Mouse (Mus musculus) urinary bladder, postnatal 10 days (tissue): ENCODE data around the gene Ugt1a9.

Source experiments
- DNase-seq: peaks from one replicate; pipeline ENCODE4 v3.0.0; 2022; ENCODE audit warnings: low spot score

Gene Ugt1a9

DNA sequence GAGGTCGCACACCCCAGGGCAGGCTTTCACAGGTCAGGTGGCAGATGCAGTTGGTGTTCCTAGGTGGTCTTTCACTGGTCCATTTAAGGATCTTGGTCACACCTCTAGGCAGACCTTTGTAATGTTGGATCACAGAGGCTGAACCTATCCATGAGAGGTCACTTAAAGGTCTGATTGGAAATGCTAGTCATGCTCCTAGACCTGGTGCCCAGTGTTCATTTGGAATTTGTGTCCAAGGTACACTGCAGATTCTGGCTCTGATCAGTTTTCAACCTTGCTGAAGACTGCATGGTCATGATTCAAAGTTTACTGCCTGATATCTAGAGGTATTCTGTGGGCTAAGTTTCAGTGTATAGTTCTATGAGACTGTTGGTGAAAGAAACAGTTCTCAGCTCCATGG is 109.1 kb downstream of the Ugt1a9 start:
- no peak for DNase-seq

DNA sequence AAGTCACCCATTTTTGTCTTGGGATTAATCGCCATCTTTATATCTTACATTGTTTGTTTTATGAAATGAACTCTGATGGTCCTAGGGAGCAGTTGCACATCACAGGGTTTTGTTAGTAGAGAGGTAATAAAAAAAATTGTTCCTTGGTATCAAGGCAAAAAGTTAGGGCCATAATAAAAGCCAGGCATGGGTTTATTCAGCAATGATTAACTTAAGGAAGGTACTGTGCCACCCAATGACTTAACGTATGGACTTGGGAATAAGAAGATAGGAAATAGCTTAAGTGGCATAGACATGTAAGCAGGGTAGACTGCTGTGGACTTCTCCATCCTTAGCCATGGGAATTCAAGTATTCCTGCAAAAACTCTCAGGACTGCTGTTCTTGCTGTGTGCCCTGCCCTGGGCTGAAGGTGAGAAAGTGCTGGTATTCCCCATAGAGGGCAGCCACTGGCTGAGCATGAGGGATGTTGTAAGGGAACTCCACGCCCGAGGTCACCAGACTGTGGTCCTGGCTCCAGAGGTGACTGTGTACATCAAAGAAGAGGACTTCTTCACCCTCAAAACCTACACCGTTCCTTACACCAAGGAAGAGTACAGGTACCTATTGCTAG is 115.8 kb downstream of the Ugt1a9 start:
- DNase-seq: no peak

DNA sequence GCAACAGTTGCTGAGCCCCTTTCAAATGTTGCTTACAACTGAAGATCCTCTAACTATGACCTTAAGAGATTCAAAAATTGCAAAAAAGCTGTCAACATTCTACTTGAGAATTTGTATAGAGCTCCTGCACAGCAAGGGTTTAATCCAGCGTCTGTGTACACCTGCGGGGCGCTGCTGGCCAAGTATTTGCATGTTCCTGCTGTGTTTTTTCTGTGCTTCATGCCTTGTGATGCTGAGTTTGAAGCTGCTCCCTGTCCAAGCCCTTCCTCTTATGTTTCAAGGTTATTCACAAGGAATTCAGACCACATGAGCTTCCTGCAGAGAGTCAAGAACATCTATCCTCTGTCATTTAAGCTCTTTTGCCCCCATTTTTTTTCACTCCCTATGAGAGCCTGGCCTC is 121.5 kb downstream of the Ugt1a9 start:
- no peak for DNase-seq

DNA sequence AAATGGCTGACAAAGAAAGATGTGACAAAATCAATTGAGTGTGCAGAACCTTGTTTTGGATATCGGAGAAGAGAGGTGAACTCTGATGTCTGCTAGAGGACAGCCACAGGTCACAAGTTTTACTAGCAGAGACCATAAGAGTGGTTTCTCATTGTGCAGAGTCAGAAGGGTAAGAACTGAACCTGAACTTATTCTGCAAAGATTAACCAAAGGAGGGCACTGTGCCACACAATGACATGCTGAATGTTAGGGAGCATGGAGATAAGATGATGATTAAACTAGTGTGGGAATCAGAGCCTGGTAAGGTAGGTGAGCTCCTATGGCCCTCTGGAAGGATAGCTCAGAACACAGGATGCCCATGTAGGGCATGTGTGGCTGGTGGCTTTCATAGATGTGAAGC is 125.1 kb downstream of the Ugt1a9 start:
- no peak for DNase-seq

DNA sequence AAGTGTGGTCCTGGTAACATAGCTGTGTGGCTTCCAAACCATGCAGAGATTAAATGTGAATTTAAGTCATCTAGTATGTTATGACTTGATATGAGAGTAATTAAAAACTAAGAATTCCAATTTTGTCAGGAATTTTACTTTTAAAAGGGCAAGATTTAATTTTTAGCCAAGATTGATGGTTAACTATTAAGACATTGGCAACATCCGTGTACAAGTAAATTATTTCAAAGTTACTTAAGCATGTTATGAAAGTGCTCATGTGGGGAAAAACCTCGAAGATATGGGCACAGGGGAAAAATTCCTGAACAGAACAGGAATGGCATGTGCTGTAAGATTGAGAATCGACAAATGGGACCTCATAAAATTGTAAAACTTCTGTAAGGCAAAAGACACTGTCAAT is 126.8 kb downstream of the Ugt1a9 start:
- DNase-seq: no peak

DNA sequence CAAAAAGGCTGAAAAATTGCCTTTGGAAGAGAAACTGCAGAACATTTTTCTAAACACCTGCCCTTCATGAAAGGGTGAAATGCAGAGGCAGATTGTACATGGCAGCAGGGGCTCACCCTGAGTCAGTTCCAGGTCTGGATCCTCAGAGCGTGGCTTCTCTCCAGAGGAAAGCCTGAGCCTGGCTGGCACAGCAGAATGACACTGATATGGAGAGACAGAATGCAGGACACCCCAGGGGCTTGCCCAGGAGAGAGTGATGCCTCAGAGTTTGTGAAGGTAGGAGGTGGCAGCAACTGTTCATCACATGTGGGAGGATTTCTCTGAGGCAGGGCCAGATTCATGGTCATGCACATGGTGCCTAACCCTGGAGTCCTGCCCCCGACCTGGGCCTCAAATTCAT is 129.4 kb downstream of the Ugt1a9 start:
- no peak for DNase-seq

DNA sequence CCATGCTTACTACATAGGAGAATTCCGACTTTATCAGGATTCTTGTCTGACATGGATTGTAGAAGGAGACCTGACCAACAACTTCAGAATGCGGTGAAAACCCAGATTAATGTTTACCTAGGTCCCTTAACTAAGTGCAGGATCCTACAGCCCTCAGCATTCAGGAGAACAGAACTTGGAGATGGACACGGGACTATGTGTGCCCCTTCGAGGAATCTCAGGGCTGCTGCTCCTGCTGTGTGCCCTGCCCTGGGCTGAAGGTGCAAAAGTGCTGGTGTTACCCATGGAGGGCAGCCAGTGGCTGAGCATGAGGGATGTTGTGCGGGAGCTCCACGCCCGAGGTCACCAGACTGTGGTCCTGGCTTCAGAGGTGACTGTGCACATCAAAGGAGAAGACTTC is 129.9 kb downstream of the Ugt1a9 start, which contains the start of gene Ugt1a2:
Gene Ugt1a2, plus strand, starts transcription at position 146 of the 400 bp plus-strand sequence.
- no peak for DNase-seq

DNA sequence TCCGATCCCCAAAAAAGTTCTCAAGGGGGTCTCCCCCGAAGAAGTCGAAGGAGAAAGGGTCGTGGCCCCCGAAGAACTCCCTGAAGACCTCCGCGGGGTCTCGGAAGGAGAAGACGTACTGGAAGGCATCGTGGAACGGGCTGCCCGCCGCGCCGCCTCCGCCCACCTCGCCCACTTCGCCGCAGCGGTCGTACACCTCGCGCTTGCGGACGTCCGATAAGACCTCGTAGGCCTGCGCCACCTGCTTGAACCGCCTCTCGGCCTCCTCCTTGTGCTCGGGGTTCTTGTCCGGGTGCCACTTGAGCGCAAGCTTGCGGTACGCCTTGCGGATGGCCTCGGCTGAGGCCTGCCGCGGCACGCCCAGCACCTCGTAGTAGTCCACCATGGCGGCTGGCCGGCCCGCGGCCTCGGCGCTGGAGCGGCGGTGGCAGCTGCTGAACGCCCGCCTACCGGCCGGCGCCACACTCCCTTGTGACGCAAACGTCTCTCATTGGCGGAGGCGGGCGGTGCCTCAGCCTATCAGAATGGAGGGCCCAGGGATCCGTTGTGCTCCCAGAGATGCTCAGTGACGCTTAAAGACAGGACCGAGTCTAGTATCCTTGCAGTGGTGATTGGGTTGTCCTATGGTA is 134.8 kb downstream of the Ugt1a9 start, which contains the start of gene Dnajb3:
Gene Dnajb3, minus strand, starts transcription at position 489 of the 629 bp plus-strand sequence.
- no peak for DNase-seq

DNA sequence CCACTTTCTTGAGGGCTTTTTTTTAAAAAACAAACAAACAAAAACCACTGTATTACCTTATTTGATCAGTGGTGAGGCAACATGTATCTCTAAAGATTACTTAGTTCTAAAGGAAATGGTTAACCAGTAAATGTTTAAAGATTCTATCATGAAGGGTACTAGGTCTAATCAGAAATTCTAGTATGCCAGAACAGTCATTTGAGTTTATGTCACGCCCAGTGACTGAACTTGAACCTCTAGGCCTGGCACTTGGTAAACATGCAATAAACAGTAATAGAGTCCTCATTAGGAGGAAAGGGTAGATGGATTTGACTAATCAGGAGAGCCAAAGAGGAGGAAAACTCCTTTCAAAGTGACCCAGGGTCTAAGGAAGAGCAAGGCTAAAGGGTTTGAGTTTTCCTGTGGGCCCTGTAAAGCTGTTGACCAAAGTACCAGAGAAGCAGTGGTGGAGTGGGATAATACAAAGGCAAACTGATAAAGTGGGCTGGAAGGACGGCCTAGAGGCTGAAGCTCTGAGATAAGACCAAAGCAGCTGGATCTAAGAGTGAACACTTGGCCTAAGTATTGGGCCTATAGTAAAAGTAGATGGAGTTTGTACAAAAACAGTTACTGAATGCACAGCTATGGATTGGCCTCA is 136.4 kb downstream of the Ugt1a9 start:
- DNase-seq: no peak

DNA sequence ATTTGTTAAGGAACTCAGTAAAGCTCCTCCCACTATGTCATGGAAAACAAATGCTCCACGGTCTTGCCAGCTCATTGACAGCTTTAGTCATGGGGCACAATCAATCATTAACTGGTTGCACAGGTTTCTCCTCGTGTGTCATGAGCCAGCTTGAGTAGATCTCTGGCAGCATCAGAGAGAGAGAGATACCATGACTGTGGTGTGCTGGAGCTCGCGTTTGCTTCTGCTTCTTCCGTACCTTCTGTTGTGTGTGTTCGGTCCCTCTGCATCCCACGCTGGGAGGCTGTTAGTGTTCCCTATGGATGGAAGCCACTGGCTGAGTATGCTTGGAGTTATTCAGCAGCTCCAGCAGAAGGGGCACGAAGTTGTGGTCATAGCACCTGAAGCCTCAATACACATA is 141.2 kb downstream of the Ugt1a9 start, which contains the start of gene Ugt1a1:
Gene Ugt1a1, plus strand, starts transcription at position 148 of the 400 bp plus-strand sequence.
- DNase-seq: no peak

DNA sequence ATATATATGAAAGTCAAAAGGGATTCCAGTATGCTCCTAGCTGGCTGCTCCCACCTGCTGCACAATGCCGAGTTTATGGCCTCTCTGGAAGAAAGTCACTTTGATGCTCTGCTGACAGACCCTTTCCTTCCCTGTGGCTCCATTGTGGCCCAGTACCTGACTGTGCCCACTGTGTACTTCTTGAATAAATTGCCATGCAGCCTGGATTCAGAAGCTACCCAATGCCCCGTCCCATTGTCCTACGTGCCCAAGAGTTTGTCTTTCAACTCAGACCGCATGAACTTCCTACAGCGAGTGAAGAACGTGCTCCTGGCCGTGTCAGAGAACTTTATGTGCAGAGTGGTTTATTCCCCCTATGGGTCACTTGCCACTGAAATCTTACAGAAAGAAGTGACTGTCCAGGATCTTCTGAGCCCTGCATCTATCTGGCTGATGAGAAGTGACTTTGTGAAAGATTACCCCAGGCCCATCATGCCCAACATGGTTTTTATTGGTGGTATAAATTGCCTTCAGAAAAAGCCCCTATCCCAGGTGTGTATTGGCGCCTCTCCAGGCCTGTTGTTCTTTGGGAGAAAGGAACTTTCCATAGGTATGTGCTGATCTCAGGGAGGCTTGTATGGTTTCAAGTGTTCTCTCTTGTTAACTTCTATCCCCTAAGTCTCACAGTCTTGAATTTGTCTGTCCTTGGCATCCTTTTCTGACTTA is 141.9 kb downstream of the Ugt1a9 start:
- DNase-seq: no peak

DNA sequence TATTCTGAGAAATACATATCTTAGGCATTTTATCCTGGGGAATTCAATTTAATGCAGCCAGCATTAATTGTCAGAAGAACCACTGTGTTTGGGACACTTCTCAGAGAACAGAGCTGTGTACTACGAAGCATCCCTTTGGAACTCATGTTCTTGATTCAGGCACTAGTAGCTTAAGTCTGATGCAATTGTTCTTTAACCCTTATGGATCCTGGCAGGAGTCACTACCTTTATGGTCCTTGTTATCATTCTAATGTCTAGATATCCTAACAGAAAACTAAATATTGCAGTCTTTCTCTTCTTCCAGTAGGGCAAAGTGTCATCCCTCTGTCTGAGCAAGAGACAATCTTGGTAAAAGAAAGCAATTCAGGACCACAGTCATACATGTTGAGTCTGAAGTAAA is 142.5 kb downstream of the Ugt1a9 start:
- no peak for DNase-seq

DNA sequence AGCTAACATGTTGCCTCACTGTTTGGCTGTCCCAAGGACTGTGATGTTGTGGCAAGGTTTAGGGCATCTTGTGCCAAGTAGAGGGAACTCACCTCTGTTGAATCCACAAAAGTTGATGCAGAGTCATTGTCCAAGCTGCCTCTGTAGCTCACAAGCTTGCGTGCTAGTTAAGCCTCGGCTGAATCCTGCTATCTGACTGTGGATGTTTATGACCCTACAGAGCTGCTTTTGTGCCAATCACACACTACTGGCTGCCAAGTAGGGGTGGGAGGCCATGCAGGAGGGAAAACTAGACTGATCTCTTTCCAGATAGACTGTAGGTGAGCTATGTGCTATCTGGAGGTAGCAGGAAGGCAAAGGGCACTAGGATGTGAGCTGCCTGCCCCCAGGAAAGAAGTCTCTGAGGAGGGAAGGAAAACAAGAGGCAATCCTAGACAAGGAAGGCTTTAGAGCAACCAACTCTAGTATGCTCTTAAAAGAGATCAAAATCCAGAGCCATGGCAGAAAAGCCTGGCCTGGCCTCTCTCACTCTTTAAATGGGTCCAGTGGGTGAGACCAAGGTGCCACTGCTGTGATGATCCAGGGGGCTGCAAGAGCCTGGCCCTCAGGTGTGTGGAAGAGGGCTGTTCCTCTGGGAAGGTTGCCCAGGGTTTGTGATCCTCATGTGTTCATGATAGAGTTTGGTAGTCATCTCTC is 143.3 kb downstream of the Ugt1a9 start:
- DNase-seq: no peak

DNA sequence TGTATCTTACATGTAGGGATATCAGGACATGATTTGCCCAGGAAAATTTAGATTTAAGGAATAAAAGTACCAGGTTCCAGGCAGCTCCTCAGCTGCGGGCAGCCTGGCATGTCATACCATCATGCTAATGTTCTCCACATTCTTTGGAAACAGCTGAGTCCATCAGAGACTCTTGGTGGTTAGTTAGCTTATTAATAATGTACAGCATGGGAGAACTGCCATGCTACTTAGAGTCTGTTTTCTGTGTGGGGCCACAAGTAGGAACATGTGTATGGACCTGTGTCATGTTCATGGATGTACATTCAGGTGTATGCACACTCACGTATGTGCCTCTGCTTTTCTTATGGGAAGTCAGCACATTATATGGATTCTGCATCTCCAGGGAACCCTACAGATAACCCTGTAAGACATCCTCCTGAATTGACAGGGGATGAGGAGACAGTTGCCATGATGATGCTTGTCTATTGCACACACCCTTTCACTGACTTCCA is 143.9 kb downstream of the Ugt1a9 start:
- no peak for DNase-seq

DNA sequence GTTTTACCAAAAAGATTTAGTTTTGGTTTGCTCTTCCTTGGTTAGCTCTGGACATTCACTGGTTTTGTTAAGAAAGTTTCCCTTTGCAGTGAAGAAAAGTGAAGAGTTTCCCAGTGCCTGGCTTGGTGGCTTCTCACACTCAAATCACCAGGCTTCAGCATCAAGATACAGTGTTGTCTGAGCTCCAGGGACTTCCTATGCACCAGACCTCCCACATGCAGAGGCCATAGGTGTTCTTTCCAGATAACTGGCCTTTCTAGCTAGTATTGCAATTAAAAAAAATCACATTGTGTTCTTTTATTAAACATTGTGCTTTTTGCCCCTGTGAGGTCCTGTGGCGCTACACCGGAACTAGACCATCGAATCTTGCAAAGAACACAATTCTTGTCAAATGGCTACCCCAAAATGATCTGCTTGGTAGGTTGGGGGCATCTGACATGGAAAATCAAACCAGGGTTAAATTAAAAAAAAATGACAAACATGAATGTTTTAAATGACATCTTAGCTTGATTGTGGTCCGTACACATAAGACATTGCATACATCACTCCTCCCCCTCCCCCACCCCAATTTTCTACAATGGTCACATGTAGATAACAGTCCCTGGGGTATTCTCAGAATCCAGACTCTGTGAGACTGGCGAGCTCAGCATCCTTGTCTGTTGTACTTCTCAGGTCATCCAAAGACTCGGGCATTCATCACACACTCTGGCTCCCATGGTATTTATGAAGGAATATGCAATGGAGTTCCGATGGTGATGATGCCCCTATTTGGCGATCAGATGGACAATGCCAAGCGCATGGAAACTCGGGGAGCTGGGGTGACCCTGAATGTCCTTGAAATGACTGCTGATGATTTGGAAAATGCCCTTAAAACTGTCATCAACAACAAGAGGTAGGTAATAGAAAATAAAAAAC is 145.1 kb downstream of the Ugt1a9 start:
- DNase-seq: no peak

DNA sequence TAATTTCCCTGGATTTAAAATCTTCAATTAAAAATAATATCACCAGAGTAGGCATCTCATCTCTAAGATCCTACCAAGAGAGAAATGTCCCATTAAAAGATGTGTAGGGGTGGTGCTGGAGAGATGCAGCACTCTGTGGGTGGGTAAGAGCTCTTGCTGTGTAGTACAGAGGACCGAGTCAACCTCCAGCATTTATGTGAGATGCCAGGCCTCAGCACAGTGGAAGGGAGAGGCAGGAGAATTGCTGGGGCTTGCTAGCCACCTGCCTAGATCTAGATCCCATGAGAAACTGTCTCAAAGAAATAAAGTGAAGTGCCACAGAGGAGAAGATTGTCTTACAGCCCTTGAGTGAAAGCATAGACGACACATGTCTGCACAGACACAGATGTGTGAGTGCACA is 146.0 kb downstream of the Ugt1a9 start:
- DNase-seq: no peak

DNA sequence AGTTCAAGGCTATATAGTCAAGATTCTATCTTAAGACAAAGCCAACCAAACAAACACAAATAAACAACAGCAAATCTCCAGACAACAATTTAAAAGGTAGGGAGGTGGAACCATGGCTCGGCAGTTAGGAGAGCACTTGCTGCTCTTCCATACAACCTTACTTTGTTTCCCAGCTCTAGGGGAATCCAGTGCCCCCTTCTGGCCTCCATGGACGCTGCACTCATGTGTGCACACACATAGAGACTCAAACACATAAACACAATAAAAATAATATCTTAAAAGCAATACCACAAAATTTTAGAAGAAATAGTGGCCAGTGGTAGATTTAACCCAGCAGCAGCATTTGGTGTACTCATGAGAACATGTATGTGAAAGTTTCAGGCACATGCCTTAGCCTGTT is 146.5 kb downstream of the Ugt1a9 start:
- no peak for DNase-seq

DNA sequence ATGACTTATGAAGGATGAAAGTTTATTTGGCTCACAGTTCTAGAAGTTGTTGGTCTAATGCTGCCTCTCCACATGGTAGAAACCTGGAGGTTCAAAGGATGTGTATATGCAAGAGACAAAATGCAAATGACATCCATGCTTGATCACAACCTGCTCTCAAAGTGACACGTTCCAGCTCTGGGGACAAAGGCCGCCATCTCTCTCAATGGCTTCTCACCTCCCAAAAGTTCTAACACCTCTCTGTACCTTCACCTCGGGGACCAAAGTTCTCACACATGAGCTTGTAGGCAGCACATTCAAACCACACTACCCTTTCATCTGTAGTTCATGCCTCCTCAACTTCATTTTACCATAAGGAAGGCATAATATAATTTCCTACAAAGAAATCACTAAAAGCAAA is 147.0 kb downstream of the Ugt1a9 start:
- no peak for DNase-seq

DNA sequence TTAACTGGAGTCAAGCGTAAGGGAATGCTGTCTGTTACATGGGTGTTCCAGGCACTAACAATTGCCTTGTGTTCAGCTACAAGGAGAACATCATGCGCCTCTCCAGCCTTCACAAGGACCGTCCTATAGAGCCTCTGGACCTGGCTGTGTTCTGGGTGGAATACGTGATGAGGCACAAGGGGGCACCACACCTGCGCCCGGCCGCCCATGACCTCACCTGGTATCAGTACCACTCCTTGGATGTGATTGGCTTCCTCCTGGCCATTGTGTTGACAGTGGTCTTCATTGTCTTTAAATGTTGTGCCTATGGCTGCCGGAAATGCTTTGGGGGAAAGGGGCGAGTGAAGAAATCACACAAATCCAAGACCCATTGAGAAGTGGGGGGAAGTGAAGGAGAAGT is 147.5 kb downstream of the Ugt1a9 start:
- DNase-seq: no peak

DNA sequence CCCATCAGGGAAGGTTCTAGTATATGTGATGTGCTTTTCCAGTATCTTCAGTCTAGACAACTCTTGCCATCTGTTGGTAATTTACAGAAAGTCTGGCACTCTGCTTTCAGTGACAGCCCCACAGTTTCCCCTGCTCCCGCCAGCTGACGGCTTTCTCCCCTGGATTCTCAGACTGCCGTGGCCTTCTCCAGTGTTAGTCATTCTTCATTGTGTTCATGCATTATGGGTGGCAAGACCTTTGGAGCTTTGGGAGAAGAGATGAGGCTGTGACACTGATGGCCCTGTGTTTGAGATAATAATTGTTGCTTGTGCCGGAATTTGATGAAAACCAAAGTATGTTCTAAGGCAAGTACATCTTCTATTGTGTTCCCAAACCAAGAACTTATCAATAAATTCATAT is 148.0 kb downstream of the Ugt1a9 start:
- DNase-seq: no peak

DNA sequence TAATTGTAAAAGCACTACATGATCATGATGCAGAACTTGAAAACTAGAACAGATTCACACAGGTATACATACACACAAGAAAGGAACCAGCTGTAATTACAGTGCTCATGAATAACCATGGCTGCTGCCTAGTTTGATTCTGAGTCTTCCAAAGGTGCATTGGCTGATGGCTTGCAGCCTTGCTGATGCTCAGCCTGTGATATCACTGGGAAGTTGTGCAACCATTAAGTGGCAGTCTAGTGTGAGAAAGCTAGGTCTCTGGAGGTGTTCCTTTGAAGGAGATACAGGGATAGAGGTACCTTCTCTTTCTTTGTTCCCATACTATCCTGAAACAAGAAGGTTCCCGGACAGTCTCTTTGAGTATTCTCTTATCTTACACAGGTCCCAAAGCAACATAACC is 148.5 kb downstream of the Ugt1a9 start:
- DNase-seq: no peak
